Mouse (Mus musculus) heart, embryonic 14.5 days (tissue): ENCODE measurements at regions not wholly inside any gene's neighbourhood (a gene's known extent, or its start where the extent isn't known, plus 50 kb on each side); places are given as distances from the start of the nearest gene placed in this dataset.

ENCODE experiments used
- ATAC-seq: fragments of 200-750 bp; cut with Nextera tagmentation; 2 replicates; pipeline ENCODE4 v1.8.0; 2017; ENCODE audit warnings: low read depth, moderate TSS enrichment; ENCODE audit not compliant: insufficient number of reproducible peaks, insufficient read depth, low FRiP score
- H3K27ac ChIP-seq, 2 experiments: fragments of 200-500 bp in 1 of 2; fragments of 300-500 bp in 1 of 2; sonication (generic) in 1 of 2; replicated peaks in 1 of 2; 2 replicates each; pipeline ENCODE4 v1.5.1; 2012 to 2014; ENCODE audit warnings: low read depth in 2 of 2, low read length in 2 of 2, control low read depth in 1 of 2, mild to moderate bottlenecking in 1 of 2, mixed read lengths in 1 of 2; ENCODE audit not compliant: control insufficient read depth in 1 of 2, insufficient read depth in 1 of 2
- H3K27me3 ChIP-seq: fragments of 300-500 bp; sonication (generic); 2 replicates; pipeline ENCODE4 v1.6.1; 2014; ENCODE audit warnings: mild to moderate bottlenecking, low read length, control low read depth; ENCODE audit not compliant: control insufficient read depth, insufficient read depth
- H3K36me3 ChIP-seq: fragments of 300-500 bp; sonication (generic); 2 replicates; pipeline ENCODE4 v1.6.1; 2014; ENCODE audit warnings: mild to moderate bottlenecking, control low read depth, low read length, mixed read lengths; ENCODE audit not compliant: control insufficient read depth, insufficient read depth
- H3K4me1 ChIP-seq, 2 experiments: fragments of 200-500 bp in 1 of 2; fragments of 300-500 bp in 1 of 2; sonication (generic) in 1 of 2; 2 replicates each; pipeline ENCODE4 v1.6.1; 2012 to 2014; ENCODE audit warnings: low read length in 2 of 2, control low read depth in 1 of 2, mixed read lengths in 1 of 2; ENCODE audit not compliant: control insufficient read depth in 2 of 2, insufficient read depth in 2 of 2
- H3K4me2 ChIP-seq: fragments of 300-500 bp; sonication (generic); 2 replicates; pipeline ENCODE4 v1.6.1; 2014; ENCODE audit warnings: mild to moderate bottlenecking, low read length
- H3K4me3 ChIP-seq, 2 experiments: fragments of 200-500 bp in 1 of 2; fragments of 300-500 bp in 1 of 2; sonication (generic) in 1 of 2; 2 replicates each; pipeline ENCODE4 v1.5.1; 2012 to 2014; ENCODE audit warnings: low read length in 2 of 2, mild to moderate bottlenecking in 2 of 2, control low read depth in 1 of 2, low read depth in 1 of 2, moderate library complexity in 1 of 2; ENCODE audit not compliant: control insufficient read depth in 1 of 2, insufficient read depth in 1 of 2
- H3K9ac ChIP-seq: fragments of 300-500 bp; sonication (generic); 2 replicates; pipeline ENCODE4 v1.6.1; 2014; ENCODE audit warnings: mild to moderate bottlenecking, low read length
- H3K9me3 ChIP-seq: fragments of 300-500 bp; sonication (generic); 2 replicates; pipeline ENCODE4 v1.6.1; 2016; ENCODE audit warnings: low read length, control low read depth; ENCODE audit not compliant: control insufficient read depth
- WGBS: fragments of 180-500 bp; shearing (Covaris S2); extraction: QIAGEN DNeasy Blood & Tissue Kit; methylation state at CpG from one replicate; pipeline ENCODE4 v1.1.7; 2014; 5-methylcytosine and 5-hydroxymethylcytosine counted together

GRCm38 (mm10) chr11:20403456-20403855 is 70.9 kb upstream of the Slc1a4 start:
- ATAC-seq = no peak
- WGBS = 61% methylated on average over 3 of the region's 3 CpGs
- no peaks in the 10 kb centered on the region for H3K36me3 ChIP-seq

GRCm38 (mm10) chr11:20404476-20404875 is 72.0 kb upstream of the Slc1a4 start:
- no peak overlapping the region for H3K27ac ChIP-seq
- 63% methylated on average over 5 of the region's 5 CpGs for WGBS
- no peaks in the 10 kb centered on the region for H3K27me3 ChIP-seq
- no peak for ATAC-seq
- no peaks in the 10 kb centered on the region for H3K36me3 ChIP-seq
- no peak overlapping the region for H3K4me3 ChIP-seq
- H3K4me1 ChIP-seq = peaks cover 2 to 3% of the 10 kb centered on the region in 2 experiments; a peak in 2 of 4 replicates
- H3K9ac ChIP-seq = no peak overlapping the region
- H3K4me2 ChIP-seq = no peak overlapping the region
- H3K9me3 ChIP-seq = no peaks in the 10 kb centered on the region

More at GRCm38 (mm10) chr11:20403456-20403855, 70.9 kb upstream of the Slc1a4 start:
- Histone ChIP-seq H3K4me2 (no peak overlapping the region), H3K27me3 (no peaks in the 10 kb centered on the region), H3K27ac (no peak overlapping the region), H3K4me1 (peaks cover 2 to 3% of the 10 kb centered on the region in 2 experiments; a peak in 2 of 4 replicates), H3K4me3 (no peak overlapping the region), H3K9ac (no peak overlapping the region), H3K9me3 (no peaks in the 10 kb centered on the region)

- no peak overlapping the region for H3K4me2 ChIP-seq
- H3K4me1 ChIP-seq = no peaks in the 10 kb centered on the region
- no peak for ATAC-seq
- WGBS = 65% methylated on average over 2 of the region's 2 CpGs
- H3K27ac ChIP-seq = no peak overlapping the region
- no peaks in the 10 kb centered on the region for H3K36me3 ChIP-seq
- H3K9ac ChIP-seq = no peak overlapping the region
- H3K9me3 ChIP-seq = peaks cover 27% of the 10 kb centered on the region
- H3K4me3 ChIP-seq = no peak overlapping the region
- H3K27me3 ChIP-seq = no peaks in the 10 kb centered on the region
These were observed 85.6 kb upstream of the Slc1a4 start for GRCm38 (mm10) chr11:20418141-20418540.

GRCm38 (mm10) chr11:20420876-20421275 is 88.4 kb upstream of the Slc1a4 start:
- 75% methylated on average over 4 of the region's 4 CpGs for WGBS
- no peak overlapping the region for H3K4me2 ChIP-seq

GRCm38 (mm10) chr11:20436057-20436456 is 103.5 kb upstream of the Slc1a4 start:
- Histone ChIP-seq H3K27me3 (no peaks in the 10 kb centered on the region), H3K4me1 (peaks cover 4 to 5% of the 10 kb centered on the region in 2 experiments; a peak in 2 of 4 replicates), H3K36me3 (no peaks in the 10 kb centered on the region), H3K9ac (no peak overlapping the region), H3K4me2 (no peak overlapping the region), H3K4me3 (no peak overlapping the region), H3K9me3 (no peaks in the 10 kb centered on the region), H3K27ac (no peak overlapping the region)
- 62% methylated on average over 9 of the region's 9 CpGs for WGBS
- ATAC-seq = no peak

More at GRCm38 (mm10) chr11:20420876-20421275, 88.4 kb upstream of the Slc1a4 start:
- peaks cover 16% of the 10 kb centered on the region for H3K9me3 ChIP-seq
- no peak overlapping the region for H3K4me3 ChIP-seq
- H3K27me3 ChIP-seq = no peaks in the 10 kb centered on the region
- no peaks in the 10 kb centered on the region for H3K4me1 ChIP-seq
- H3K36me3 ChIP-seq = no peaks in the 10 kb centered on the region
- no peak overlapping the region for H3K27ac ChIP-seq
- ATAC-seq = no peak
- H3K9ac ChIP-seq = no peak overlapping the region

GRCm38 (mm10) chr11:20442476-20442875 is 100.6 kb upstream of the Sertad2 start:
- no peaks in the 10 kb centered on the region for H3K9me3 ChIP-seq
- H3K36me3 ChIP-seq = no peaks in the 10 kb centered on the region
- H3K27me3 ChIP-seq = no peaks in the 10 kb centered on the region
- no peak overlapping the region for H3K27ac ChIP-seq
- no peak overlapping the region for H3K4me3 ChIP-seq
- no peak for ATAC-seq
- no peak overlapping the region for H3K4me2 ChIP-seq
- H3K9ac ChIP-seq = no peak overlapping the region
- 54% methylated on average over 4 of the region's 4 CpGs for WGBS
- H3K4me1 ChIP-seq = peaks cover 0 to 10% of the 10 kb centered on the region in 2 experiments; a peak in 2 of 4 replicates

- H3K27ac ChIP-seq = no peak overlapping the region
- peak overlapping the region; percentile 30 to 40 for H3K4me3 ChIP-seq
- 0 out of 2 replicates have a peak, but pooled peaks have one; percentile 32 for ATAC-seq
- no peaks in the 10 kb centered on the region for H3K9me3 ChIP-seq
- peak overlapping the region; percentile 61 for H3K9ac ChIP-seq
- peaks cover 0 to 10% of the 10 kb centered on the region in 2 experiments; a peak in 2 of 4 replicates for H3K4me1 ChIP-seq
- H3K27me3 ChIP-seq = no peaks in the 10 kb centered on the region
- H3K36me3 ChIP-seq = no peaks in the 10 kb centered on the region
- 16% methylated on average over 15 of the region's 18 CpGs for WGBS
- H3K4me2 ChIP-seq = peak overlapping the region; percentile 84
These were observed 97.8 kb upstream of the Sertad2 start for GRCm38 (mm10) chr11:20445061-20445902.
